Mouse (Mus musculus) limb, embryonic 15.5 days (tissue): ENCODE results near the gene Cend1. TPM values are rescaled to one million over a fixed set of nuclear protein-coding genes. Genes with fewer than 3 reads are reported as not detected.

Experiments used
- ATAC-seq: fragments of 200-750 bp; cut with Nextera tagmentation; 2 replicates; pipeline ENCODE4 v1.8.0; 2017; ENCODE audit warnings: low read depth, moderate TSS enrichment; ENCODE audit not compliant: insufficient number of reproducible peaks, low FRiP score, low TSS enrichment
- H3K27ac ChIP-seq: fragments of 300-500 bp; sonication (generic); 2 replicates; pipeline ENCODE4 v1.5.1; 2015; ENCODE audit warnings: moderate library complexity, mild to moderate bottlenecking, inconsistent platforms
- H3K27me3 ChIP-seq: fragments of 300-500 bp; sonication (generic); 2 replicates; pipeline ENCODE4 v1.6.1; 2015; ENCODE audit warnings: inconsistent platforms
- H3K36me3 ChIP-seq: fragments of 300-500 bp; sonication (generic); 2 replicates; pipeline ENCODE4 v1.6.1; 2015; ENCODE audit warnings: inconsistent platforms
- H3K4me1 ChIP-seq: fragments of 300-500 bp; sonication (generic); 2 replicates; pipeline ENCODE4 v1.6.1; 2015; ENCODE audit warnings: inconsistent platforms
- H3K4me2 ChIP-seq: fragments of 300-500 bp; sonication (generic); 2 replicates; pipeline ENCODE4 v1.6.1; 2015; ENCODE audit warnings: mild to moderate bottlenecking, inconsistent platforms
- H3K4me3 ChIP-seq: fragments of 300-500 bp; sonication (generic); 2 replicates; pipeline ENCODE4 v1.5.1; 2015; ENCODE audit warnings: mild to moderate bottlenecking, inconsistent platforms
- H3K9ac ChIP-seq: fragments of 300-500 bp; sonication (generic); 2 replicates; pipeline ENCODE4 v1.6.1; 2015; ENCODE audit warnings: inconsistent platforms
- H3K9me3 ChIP-seq: fragments of 300-500 bp; sonication (generic); 2 replicates; pipeline ENCODE4 v1.6.1; 2016; ENCODE audit warnings: inconsistent platforms
- WGBS: fragments of 180-500 bp; shearing (Covaris S2); methylation state at CpG from one replicate; pipeline ENCODE4 v1.1.7; 2015; 5-methylcytosine and 5-hydroxymethylcytosine counted together
- polyA plus RNA-seq: library from polyadenylated mRNA; unstranded; fragments of >200 nt; fragmentation: Nextera tagmentation; extraction: Ambion mirVana; gene quantifications from 2 replicates; pipeline ENCODE4 v1.2.1, GENCODE M21; 2015

The Cend1 gene
- polyA plus RNA-seq, 1 experiment from 2014 or later: 1.9 TPM

DNA sequence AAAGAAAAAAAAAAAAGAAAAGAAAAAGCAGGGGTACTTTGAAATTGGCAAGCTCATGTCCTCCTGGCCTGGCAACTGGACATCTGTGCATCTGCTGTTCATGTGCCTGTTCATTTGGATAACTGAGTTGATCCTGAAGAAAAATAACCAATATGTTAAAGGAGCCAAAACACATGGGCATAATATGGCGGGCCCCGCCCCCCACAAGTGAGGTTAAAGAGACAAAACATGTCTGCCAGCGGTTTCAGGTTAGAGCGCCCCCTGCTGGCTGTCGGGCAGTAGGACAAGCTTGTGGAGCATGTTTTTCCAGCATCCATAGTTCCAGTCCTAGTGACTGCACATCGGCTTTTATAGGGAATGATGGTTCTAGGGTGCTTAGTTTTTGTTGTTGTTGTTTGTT is 34.5 kb downstream of the Cend1 start:
- no peaks in the 10 kb centered on the region for H3K27me3 ChIP-seq
- H3K4me3 ChIP-seq: no peak overlapping the region
- H3K4me1 ChIP-seq: peaks cover 16% of the 10 kb centered on the region
- H3K36me3 ChIP-seq: peaks cover 32% of the 10 kb centered on the region
- H3K27ac ChIP-seq: no peak overlapping the region
- H3K4me2 ChIP-seq: no peak overlapping the region
- WGBS: 22% methylated on average over 6 of the region's 6 CpGs
- no peaks in the 10 kb centered on the region for H3K9me3 ChIP-seq
- no peak overlapping the region for H3K9ac ChIP-seq
- no peak for ATAC-seq

DNA sequence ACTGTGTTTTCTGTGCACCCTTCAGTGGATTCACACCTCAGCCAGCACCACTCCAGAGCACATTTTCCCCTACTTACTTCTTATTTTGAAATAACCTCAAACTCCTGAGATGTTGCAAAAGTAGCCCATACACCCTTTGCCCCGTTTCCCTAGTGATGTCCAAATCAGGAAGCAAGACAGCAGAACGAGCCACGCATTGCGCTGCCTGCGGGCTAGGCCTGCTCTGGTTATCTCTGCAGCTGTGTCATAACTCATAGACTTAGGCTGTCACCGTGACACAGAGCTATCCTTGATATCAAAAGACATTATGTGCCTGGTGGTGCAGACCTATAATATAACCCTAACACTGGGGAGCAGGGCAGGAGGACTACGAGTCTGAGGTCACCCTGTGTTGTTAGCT is 35.1 kb downstream of the Cend1 start:
- 82% methylated on average over 7 of the region's 7 CpGs for WGBS
- Histone ChIP-seq H3K9ac (no peak overlapping the region), H3K4me1 (peaks cover 16% of the 10 kb centered on the region), H3K27ac (no peak overlapping the region), H3K4me3 (no peak overlapping the region), H3K4me2 (no peak overlapping the region), H3K27me3 (0 out of 2 replicates have a peak, but pooled peaks cover 3% of the 10 kb centered on the region), H3K36me3 (peaks cover 29% of the 10 kb centered on the region), H3K9me3 (no peaks in the 10 kb centered on the region)
- ATAC-seq: no peak

DNA sequence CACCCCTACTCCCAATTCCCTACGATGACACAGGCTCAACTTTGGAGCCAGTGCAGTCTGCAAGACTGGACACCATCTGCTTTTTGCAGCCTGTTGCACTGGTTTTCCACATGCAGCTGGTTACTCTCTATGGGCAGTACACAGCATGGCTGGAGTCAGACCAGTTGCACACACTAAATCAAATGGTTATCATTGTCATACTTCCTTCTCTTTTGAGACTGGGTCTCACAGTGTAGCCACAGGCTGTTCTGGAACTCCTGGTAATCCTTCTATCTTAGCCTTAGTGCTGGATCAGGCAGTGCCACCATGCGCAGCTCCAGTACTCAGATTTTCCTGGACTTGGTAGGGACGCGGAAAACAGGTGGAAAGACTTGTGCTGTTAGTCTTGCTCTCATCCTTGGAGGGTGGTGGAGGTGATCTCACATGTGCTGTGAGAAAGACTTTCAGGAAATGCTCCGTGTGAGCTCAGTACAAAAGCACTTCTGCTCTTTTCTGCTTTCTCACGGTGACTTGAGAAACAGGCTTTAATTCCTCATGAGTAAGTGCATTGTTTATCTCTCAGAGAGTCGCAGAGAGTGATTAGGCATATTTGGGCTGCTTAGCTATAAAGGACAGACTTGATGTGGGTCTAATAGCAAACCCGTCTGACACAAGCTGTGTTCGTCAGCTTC is 36.6 kb downstream of the Cend1 start:
- 30% methylated on average over 9 of the region's 9 CpGs for WGBS
- peak overlapping the region; percentile 39 for H3K9ac ChIP-seq
- peak overlapping the region; percentile 82 for H3K4me3 ChIP-seq
- peak overlapping the region; percentile 82 for H3K27ac ChIP-seq
- peak overlapping the region; percentile 90 for H3K4me2 ChIP-seq
- 0 out of 2 replicates have a peak, but pooled peaks cover 3% of the 10 kb centered on the region for H3K27me3 ChIP-seq
- H3K9me3 ChIP-seq: no peaks in the 10 kb centered on the region
- no peak for ATAC-seq
- H3K4me1 ChIP-seq: peaks cover 16% of the 10 kb centered on the region
- H3K36me3 ChIP-seq: peaks cover 18% of the 10 kb centered on the region

DNA sequence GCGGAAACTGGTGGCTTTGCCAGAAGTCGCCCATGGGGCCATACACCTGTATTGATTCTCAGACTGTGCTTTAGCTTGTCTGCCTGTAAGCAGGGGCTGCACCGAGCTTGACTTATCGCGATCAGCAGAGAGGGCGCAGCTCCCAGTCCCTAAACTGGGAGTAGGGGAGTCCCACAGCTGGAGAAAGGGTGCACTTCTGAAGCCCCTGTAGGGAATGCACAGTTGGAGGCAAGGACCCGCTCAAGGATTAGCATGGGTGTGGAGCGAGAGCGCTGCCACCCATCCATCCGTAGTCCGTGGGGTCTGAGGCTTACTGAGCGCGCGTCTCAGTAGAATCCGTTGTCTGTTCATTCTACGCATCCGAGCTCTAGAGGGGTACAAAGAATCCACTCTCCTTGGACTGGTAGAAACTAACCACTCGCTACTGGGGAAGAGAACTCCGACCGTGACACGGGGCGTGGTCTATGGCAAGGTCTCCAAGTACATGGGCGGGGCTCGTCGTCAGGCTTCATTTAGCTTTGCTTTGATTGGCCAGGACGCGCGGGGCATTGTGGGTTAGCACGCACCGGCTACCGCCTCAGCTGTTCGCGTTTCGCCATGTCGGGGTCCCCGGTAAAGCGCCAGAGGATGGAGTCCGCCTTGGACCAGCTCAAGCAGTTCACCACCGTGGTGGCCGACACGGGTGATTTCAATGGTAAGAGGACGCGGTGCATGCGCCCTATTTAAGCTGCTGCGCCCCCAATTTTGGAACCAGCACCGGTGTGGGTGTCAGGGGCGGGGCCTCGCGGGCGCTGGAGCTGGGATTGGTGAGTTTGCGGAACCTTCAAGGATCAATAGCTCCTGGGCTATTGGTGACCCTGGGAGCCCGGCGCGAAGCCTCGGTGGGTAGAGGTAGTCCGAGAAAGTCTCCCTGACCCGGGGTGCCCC is 37.4 kb downstream of the Cend1 start, which contains the start of gene Taldo1:
Taldo1 (plus strand) TSS at position 575 of the 927 bp plus-strand sequence.
- WGBS: under 1% methylated on average over 57 of the region's 57 CpGs

DNA sequence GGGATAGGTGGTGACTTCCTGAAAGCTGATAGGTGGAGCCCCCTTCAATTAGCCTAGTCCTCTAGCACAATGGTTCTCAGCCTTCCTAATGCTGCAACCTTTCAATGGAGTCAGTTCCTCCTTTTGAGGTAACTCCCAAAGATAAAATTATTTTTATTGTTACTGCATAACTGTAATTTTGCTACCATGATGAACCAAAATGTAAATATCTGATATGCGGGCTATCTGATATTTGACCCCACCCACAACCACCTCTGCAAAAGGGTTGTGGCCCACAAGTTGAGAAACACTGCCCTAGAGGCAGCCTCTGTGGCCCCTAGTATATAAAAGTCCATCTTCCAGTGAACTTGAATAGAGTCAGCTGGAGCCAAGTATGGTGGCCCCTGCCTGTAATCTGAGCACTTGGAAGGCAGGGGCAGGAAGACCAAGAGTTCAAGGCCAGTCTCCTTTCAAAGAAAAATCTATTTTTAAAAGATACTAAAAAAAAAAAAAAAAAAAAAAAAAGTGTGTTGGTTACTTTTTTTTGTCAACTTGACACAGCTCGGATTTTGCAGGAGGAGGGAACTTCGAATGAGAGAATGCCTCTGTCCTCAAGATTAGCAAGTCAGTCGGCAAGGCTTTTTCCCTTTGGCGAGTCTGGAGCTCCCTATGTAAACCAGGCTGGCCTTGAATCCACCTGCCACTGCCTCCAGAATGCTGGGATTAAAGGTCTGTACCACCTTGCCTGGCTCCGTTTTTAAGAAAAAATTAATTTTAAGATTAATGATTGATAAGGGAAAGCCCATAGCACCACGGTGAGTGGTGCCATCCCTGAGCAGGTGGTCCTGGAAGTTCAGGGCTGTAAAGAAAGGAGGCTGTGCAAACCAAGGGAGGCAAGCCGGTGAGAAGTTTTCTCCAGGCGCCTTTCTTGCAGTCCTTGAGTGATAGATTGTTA is 38.7 kb downstream of the Cend1 start:
- WGBS: 49% methylated on average over 9 of the region's 9 CpGs
- no peak overlapping the region for H3K4me2 ChIP-seq
- peaks cover under 1% of the 10 kb centered on the region; the same call in 1 of the 2 replicates for H3K36me3 ChIP-seq
- H3K27ac ChIP-seq: no peak overlapping the region
- H3K27me3 ChIP-seq: 0 out of 2 replicates have a peak, but pooled peaks cover 3% of the 10 kb centered on the region
- no peaks in the 10 kb centered on the region for H3K9me3 ChIP-seq
- peaks cover 16% of the 10 kb centered on the region for H3K4me1 ChIP-seq
- no peak overlapping the region for H3K9ac ChIP-seq
- no peak overlapping the region for H3K4me3 ChIP-seq
- no peak for ATAC-seq

More for the DNA sequence above, 37.4 kb downstream of the Cend1 start, which contains the start of gene Taldo1:
- peak; percentile 95 for ATAC-seq
- Histone ChIP-seq H3K27me3 (0 out of 2 replicates have a peak, but pooled peaks cover 3% of the 10 kb centered on the region), H3K9ac (peak within 1 kb of the TSS; percentile 39), H3K36me3 (peaks cover 13% of the 10 kb centered on the region), H3K4me2 (peak within 1 kb of the TSS; percentile 90), H3K4me1 (peaks cover 16% of the 10 kb centered on the region), H3K4me3 (peak within 1 kb of the TSS; percentile 82), H3K27ac (peak within 1 kb of the TSS; percentile 82), H3K9me3 (no peaks in the 10 kb centered on the region)

DNA sequence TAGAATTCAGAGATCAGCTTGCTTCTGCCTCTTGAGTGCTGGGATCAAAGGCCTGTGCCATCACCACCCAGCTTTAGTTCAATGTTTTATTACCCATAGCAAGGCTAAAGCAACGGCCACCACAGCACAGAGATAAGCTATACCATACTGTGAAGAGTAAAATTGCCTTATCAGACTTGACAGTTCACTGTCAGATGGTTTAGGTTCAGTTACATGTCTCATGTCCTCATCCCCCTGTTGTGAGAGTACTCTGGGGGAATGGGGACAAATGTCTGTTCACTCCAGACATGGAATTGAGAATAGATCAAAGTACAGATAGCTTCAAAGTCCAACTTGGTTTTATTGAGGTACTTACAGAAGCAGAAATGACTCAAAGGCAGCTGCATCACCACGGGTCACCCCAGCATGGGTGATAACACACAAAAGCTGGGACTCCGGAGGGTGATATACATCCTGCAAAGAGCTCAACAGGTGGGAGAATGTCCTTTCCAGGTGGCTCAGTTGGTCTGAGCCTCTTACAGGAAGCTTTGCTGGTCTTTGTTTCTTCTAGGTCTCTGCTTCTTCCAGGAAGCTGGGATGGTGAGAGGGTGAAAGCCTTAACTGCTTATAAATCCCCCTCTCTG is 40.7 kb downstream of the Cend1 start:
- H3K4me3 ChIP-seq: no peak overlapping the region
- no peak for ATAC-seq
- H3K27me3 ChIP-seq: 0 out of 2 replicates have a peak, but pooled peaks cover 8% of the 10 kb centered on the region
- 46% methylated on average over 3 of the region's 3 CpGs for WGBS
- no peak overlapping the region for H3K9ac ChIP-seq
- H3K36me3 ChIP-seq: no peaks in the 10 kb centered on the region
- peaks cover 14% of the 10 kb centered on the region for H3K4me1 ChIP-seq
- no peaks in the 10 kb centered on the region for H3K9me3 ChIP-seq
- H3K27ac ChIP-seq: no peak overlapping the region
- H3K4me2 ChIP-seq: no peak overlapping the region

DNA sequence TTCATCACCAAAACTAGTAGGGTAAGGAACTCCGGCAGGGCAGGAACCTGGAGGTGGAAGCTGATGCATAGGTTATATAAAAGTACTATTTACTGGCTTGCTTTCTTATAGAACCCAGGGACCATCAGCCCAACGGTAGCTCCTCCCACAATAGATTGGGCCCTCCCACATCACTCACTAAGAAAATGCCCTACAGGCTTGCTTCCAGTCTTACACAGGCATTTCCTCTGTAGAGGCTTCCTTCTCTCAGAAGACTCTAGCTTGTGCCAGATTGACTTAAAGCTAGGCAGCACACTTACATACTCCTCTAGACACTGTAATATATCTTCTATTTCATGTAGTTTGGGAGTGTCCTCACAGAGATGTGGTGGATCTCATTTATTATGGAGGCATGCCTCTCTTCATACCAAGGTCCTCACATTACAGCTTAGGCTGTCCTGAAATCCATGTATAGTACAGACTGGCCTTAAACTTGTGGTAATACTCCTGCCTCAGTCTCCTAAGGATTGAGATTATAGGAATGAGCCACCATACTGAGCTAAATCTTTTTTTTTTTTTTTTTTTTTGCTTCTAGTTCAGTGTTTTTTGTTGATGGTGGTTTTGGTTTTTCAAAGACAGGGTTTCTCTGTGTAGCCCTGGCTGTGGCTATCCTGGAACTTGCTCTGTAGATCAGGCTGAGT is 41.3 kb downstream of the Cend1 start:
- H3K4me1 ChIP-seq: peaks cover 11% of the 10 kb centered on the region
- no peaks in the 10 kb centered on the region for H3K9me3 ChIP-seq
- H3K4me3 ChIP-seq: no peak overlapping the region
- H3K27ac ChIP-seq: no peak overlapping the region
- WGBS: 42% methylated on average over 2 of the region's 2 CpGs
- ATAC-seq: no peak
- H3K9ac ChIP-seq: no peak overlapping the region
- no peaks in the 10 kb centered on the region for H3K36me3 ChIP-seq
- H3K4me2 ChIP-seq: no peak overlapping the region
- H3K27me3 ChIP-seq: 0 out of 2 replicates have a peak, but pooled peaks cover 8% of the 10 kb centered on the region

DNA sequence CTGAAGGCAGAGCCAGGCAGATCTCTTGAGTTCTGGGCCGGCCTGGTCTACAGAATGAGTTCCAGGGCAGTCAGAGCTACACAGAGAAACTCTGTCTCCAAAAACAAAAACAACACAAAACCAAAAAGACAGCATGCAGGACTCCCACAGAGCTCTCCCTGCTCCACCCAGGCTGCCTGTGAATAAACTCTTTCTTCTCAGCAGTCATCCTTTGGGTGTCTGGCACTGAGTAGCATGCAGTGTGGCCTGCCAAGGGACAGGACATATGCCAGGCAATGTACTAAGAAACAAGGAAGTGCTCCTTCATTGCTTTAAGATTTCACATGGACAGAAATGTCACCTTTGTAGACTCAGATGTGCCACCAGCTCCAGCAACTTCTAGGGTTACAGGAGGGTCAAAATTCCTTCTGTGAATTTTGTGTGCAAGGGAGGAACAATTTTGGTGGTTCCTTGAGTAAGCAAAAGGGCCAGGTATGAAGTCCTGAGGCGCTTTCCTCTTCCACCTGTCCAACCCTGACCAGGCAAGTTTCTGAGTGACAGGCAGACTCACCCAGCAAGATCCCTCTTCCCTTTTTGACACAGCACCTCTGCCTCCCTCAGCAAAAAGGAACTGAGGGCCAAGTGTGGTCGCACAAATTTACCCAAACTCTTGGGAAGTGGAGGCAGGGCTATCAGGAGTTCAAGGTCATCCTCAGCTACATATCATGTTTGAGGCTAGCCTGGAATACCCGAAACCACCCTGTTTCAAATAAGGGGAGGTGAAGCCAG is 48.0 kb downstream of the Cend1 start:
- Histone ChIP-seq H3K4me3 (no peak overlapping the region), H3K9me3 (no peaks in the 10 kb centered on the region), H3K36me3 (no peaks in the 10 kb centered on the region), H3K27me3 (0 out of 2 replicates have a peak, but pooled peaks cover 5% of the 10 kb centered on the region), H3K4me1 (0 out of 2 replicates have a peak, but pooled peaks cover 3% of the 10 kb centered on the region), H3K27ac (no peak overlapping the region), H3K9ac (no peak overlapping the region), H3K4me2 (no peak overlapping the region)
- no peak for ATAC-seq
- WGBS: 69% methylated on average over 4 of the region's 4 CpGs

DNA sequence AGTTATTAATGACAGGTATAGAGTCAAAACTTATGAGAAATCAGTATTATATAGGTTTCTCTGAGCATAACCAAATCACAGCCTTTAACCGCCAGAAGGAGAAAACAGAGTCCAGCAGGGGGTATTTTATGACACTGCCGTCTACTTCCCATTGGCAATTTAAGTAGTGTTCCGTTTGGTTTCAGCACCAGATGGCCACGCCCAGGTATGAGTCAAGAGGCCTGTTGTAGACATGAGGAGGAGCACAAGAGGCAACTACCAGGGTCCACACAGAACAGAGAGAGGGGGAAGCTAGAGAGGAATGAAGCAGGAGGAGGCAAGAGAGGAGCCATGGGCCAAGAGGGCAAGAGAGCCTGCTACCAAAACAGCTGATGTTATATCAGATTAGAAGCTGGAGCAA is 49.7 kb downstream of the Cend1 start:
- Histone ChIP-seq H3K27me3 (0 out of 2 replicates have a peak, but pooled peaks cover 5% of the 10 kb centered on the region), H3K4me3 (no peak overlapping the region), H3K36me3 (no peaks in the 10 kb centered on the region), H3K9ac (no peak overlapping the region), H3K9me3 (no peaks in the 10 kb centered on the region), H3K4me1 (0 out of 2 replicates have a peak, but pooled peaks cover 3% of the 10 kb centered on the region), H3K4me2 (no peak overlapping the region), H3K27ac (no peak overlapping the region)
- WGBS: 27% methylated on average over 4 of the region's 4 CpGs
- no peak for ATAC-seq
